Mouse (Mus musculus) ES-Bruce4 (cell line): ENCODE results near the gene Srsf3. TPM values are rescaled to one million over a fixed set of nuclear protein-coding genes. Genes with fewer than 3 reads are reported as not detected.
"Not testable (repeated sequence)": the region's sequence is repeated elsewhere in the genome, so short reads cannot be mapped to it uniquely, and the experiment has no call there.

Source experiments
- H3K27ac ChIP-seq: 2 replicates; pipeline ENCODE4 v1.5.1; 2012; ENCODE audit warnings: low read length, inconsistent platforms; ENCODE audit not compliant: insufficient read depth
- H3K27me3 ChIP-seq: 2 replicates; pipeline ENCODE4 v1.6.1; 2012; ENCODE audit warnings: mild to moderate bottlenecking, low read length, inconsistent platforms; ENCODE audit not compliant: control insufficient read depth, poor library complexity, insufficient read depth, severe bottlenecking
- H3K36me3 ChIP-seq: 2 replicates; pipeline ENCODE4 v1.6.1; 2012; ENCODE audit warnings: inconsistent platforms, mild to moderate bottlenecking, low read length, moderate library complexity; ENCODE audit not compliant: control insufficient read depth, poor library complexity, insufficient read depth, severe bottlenecking
- H3K4me1 ChIP-seq: one replicate; pipeline ENCODE4 v1.8.1; 2011; ENCODE audit warnings: low read length; ENCODE audit not compliant: control insufficient read depth, insufficient read depth
- H3K4me3 ChIP-seq: 2 replicates; pipeline ENCODE4 v1.5.1; 2011; ENCODE audit warnings: low read depth, mild to moderate bottlenecking, low read length
- H3K9ac ChIP-seq: 2 replicates; pipeline ENCODE4 v1.6.1; 2012; ENCODE audit warnings: low read depth, mild to moderate bottlenecking, inconsistent platforms; ENCODE audit not compliant: poor library complexity, severe bottlenecking
- H3K9me3 ChIP-seq: replicated peaks from 2 replicates; pipeline ENCODE4 v1.6.1; 2012; ENCODE audit warnings: mild to moderate bottlenecking, low read length, inconsistent platforms; ENCODE audit not compliant: control insufficient read depth, poor library complexity, insufficient read depth, severe bottlenecking
- CTCF ChIP-seq: IDR thresholded peaks from one replicate; pipeline ENCODE4 v1.8.1; 2011; ENCODE audit warnings: low read depth, low read length
- EP300 ChIP-seq: IDR thresholded peaks from 2 replicates; pipeline ENCODE4 v1.6.1; 2011; ENCODE audit warnings: low read depth, low read length; ENCODE audit not compliant: insufficient read depth
- POLR2A ChIP-seq: IDR thresholded peaks from one replicate; pipeline ENCODE4 v1.8.1; 2011; ENCODE audit warnings: low read length; ENCODE audit not compliant: insufficient read depth
- polyA plus RNA-seq: library from polyadenylated mRNA; stranded (reverse); fragments of >200 nt; gene quantifications from 2 replicates; pipeline ENCODE4 v1.2.4, GENCODE M21; 2011; ENCODE audit warnings: low read depth; ENCODE audit not compliant: missing spikeins, insufficient read depth, insufficient read length

Srsf3 gene
- polyA plus RNA-seq, 1 experiment = 557 TPM

- Histone ChIP-seq H3K9ac (no peak overlapping the region), H3K9me3 (no peaks in the 10 kb centered on the region), H3K27me3 (no peaks in the 10 kb centered on the region), H3K27ac (no peak overlapping the region), H3K4me1 (peaks cover 6% of the 10 kb centered on the region), H3K4me3 (no peak overlapping the region), H3K36me3 (no peaks in the 10 kb centered on the region)
- TF ChIP-seq CTCF = no peak
- no peak for TF ChIP-seq EP300
- TF ChIP-seq POLR2A = no peak
Observed at GRCm38 (mm10) chr17:29065971-29066370, 33.5 kb downstream of the Srsf3 start.

- not testable (repeated sequence) for H3K4me3 ChIP-seq, H3K27me3 ChIP-seq, H3K9me3 ChIP-seq, H3K27ac ChIP-seq, H3K36me3 ChIP-seq, H3K4me1 ChIP-seq, H3K9ac ChIP-seq
Observed at GRCm38 (mm10) chr17:29067416-29067815, 35.0 kb downstream of the Srsf3 start.

DNA sequence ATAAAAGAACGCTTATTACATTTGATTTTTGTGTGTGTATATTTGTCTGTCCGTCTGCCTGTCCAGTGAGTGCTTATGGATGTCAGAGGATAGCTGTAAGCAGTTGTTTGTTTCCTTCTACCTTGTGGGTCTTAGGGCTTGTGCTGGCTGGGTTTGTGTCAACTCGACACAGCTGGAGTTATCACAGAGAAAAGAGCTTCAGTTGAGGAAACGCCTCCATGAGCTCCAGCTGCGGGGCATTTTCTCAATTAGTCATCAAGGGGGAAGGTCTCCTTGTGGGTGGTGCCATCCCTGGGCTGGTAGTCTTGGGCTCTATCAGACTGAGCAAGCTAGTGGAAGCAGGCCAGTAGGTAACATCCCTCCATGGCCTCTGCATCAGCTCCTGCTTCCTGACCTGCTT lies 35.4 kb downstream of the Srsf3 start:
- H3K27ac ChIP-seq = no peak overlapping the region
- TF ChIP-seq CTCF (no peak), EP300 (no peak), POLR2A (no peak)
- no peaks in the 10 kb centered on the region for H3K36me3 ChIP-seq
- H3K4me3 ChIP-seq = no peak overlapping the region
- H3K9me3 ChIP-seq = no peaks in the 10 kb centered on the region
- H3K27me3 ChIP-seq = no peaks in the 10 kb centered on the region
- H3K4me1 ChIP-seq = peaks cover 9% of the 10 kb centered on the region
- no peak overlapping the region for H3K9ac ChIP-seq

DNA sequence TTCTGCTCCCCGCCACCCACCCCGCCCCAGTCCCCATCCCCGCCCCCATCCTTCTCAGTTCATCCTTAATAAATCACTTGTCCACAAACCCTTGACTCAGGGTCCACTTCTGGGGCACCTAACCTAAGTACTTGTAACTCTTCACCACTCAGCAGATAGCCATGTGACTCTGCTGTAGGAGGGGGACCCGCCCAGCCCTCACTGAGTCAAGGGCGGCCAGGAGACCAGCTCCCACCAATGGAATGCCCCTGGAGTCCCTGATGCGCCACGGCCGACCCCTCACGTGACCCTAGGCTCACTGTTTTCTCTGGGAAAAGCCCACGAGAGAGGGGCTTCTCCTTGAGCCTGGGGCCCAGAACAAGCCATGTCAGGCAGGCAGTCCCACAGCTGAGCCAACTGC lies 36.6 kb downstream of the Srsf3 start:
- Histone ChIP-seq H3K9me3 (no peaks in the 10 kb centered on the region), H3K36me3 (no peaks in the 10 kb centered on the region), H3K27me3 (no peaks in the 10 kb centered on the region), H3K4me3 (no peak overlapping the region), H3K9ac (no peak overlapping the region), H3K27ac (0 out of 2 replicates have a peak overlapping the region, but pooled peaks have one; percentile 3), H3K4me1 (peaks cover 14% of the 10 kb centered on the region)
- no peak for TF ChIP-seq CTCF
- no peak for TF ChIP-seq EP300
- no peak for TF ChIP-seq POLR2A

- Histone ChIP-seq H3K27me3 (no peaks in the 10 kb centered on the region), H3K9ac (no peak overlapping the region), H3K9me3 (no peaks in the 10 kb centered on the region), H3K36me3 (peaks cover 2% of the 10 kb centered on the region), H3K4me1 (peaks cover 12% of the 10 kb centered on the region), H3K4me3 (no peak overlapping the region), H3K27ac (no peak overlapping the region)
- TF ChIP-seq CTCF (no peak), EP300 (no peak), POLR2A (no peak)
Observed at GRCm38 (mm10) chr17:29071820-29072219, 39.4 kb downstream of the Srsf3 start.

DNA sequence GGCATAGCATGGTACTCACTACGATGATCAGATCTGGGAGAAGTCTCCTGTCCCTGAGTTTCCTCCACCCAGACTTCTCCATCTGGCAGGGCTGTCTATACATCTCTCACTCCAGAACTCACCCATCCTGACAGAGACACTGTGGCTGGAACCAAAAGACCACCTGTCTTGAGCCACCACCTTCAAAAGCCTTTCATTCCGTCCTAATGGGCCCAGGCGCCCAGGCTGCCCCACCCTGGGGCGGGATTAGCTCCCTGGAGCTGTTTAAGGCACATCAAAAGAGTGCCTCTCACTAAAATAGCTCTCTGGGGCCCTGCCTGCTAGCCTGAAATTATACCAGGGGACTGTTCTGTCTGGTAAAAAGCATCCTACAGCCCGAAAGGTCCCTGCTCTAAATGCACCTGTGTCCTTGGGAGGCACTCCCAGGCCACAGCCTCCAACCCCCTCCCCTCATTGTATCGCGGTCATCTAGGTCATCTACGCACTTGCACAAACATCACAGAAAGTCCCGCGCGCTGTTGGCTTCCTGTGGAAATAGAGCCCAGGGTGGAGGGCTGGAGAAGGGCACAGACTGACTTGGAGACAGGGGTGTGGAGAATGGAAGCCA lies 40.4 kb downstream of the Srsf3 start:
- Histone ChIP-seq H3K9me3 (no peaks in the 10 kb centered on the region), H3K4me3 (no peak overlapping the region), H3K36me3 (peaks cover 2% of the 10 kb centered on the region), H3K27me3 (no peaks in the 10 kb centered on the region), H3K9ac (no peak overlapping the region), H3K4me1 (peaks cover 12% of the 10 kb centered on the region), H3K27ac (peak overlapping the region; percentile 86)
- TF ChIP-seq EP300 (peak; percentile 61; the same call in 1 of the 2 replicates), POLR2A (no peak)
